ENCODE assay signal across 8 mouse cellular contexts in the genomic region with DNA sequence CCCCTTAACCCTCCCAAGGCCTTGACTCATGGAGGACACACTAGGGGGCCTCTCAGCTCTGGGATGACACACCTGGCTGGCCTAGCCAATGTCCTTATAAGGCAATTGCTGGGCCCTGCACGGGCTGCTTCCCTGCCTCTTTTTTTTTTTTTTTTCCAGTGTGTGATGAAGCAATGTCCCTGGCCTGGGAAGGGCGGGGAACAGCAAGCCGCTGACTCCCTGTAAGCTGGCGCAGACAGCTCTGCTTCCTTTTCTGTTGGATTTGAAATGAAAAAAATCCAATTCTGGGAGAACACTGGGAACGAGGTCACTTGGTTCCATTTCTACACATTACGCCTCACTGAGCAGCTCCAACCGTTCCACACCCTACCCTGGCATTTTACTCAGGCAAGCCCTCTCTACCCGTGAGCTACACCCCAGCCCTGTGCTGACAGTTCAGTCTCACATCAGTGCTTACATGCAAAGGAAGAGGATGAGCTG.
DNase-seq lines count a peak whose midpoint lies in the region; ATAC-seq lines count a peak whose summit lies in the region.

No protein-coding gene starts in this region.

- no peak overlapping the region for H3K9ac ChIP-seq in hindbrain, embryonic 15.5 days
- H3K9ac ChIP-seq in hindbrain, embryonic 11.5 days (ENCODE audit: low read depth, low read length), result no peak overlapping the region

- WGBS in hindbrain, embryonic 15.5 days, result 54% methylated on average over 8 of the region's 8 CpGs
- WGBS in hindbrain, embryonic 11.5 days, result 58% methylated on average over 8 of the region's 8 CpGs

- H3K4me1 ChIP-seq in hindbrain, embryonic 15.5 days (replicated peaks), result peaks cover 5% of the 10 kb centered on the region; the same call in 1 of the 2 replicates
- no peaks in the 10 kb centered on the region for H3K4me1 ChIP-seq in hindbrain, embryonic 11.5 days (replicated peaks; ENCODE audit: control insufficient read depth, insufficient read depth, low read length)

- no peak overlapping the region for H3K4me3 ChIP-seq in hindbrain, embryonic 15.5 days
- H3K4me3 ChIP-seq in hindbrain, embryonic 11.5 days (ENCODE audit: low read depth, low read length), result no peak overlapping the region

- peak; percentile 59; the same call in 1 of the 2 replicates for ATAC-seq in hindbrain, embryonic 15.5 days (ENCODE audit: low FRiP score, low read depth)
- ATAC-seq in hindbrain, embryonic 11.5 days (ENCODE audit: low FRiP score), result no peak

- intact Hi-C loops in left cerebral cortex, postnatal 36 days (cut with DNase I), result no loop called here

- no peaks in the 10 kb centered on the region for H3K9me3 ChIP-seq in hindbrain, embryonic 15.5 days
- no peaks in the 10 kb centered on the region for H3K9me3 ChIP-seq in hindbrain, embryonic 11.5 days (ENCODE audit: control insufficient read depth, low read length)

- no peak overlapping the region for H3K4me2 ChIP-seq in hindbrain, embryonic 15.5 days
- no peak overlapping the region for H3K4me2 ChIP-seq in hindbrain, embryonic 11.5 days (replicated peaks; ENCODE audit: low read depth, low read length)

- H3K27ac ChIP-seq in hindbrain, embryonic 15.5 days (replicated peaks), result no peak overlapping the region
- H3K27ac ChIP-seq in hindbrain, embryonic 11.5 days (ENCODE audit: low read depth, low read length), result no peak overlapping the region

- no peaks in the 10 kb centered on the region for H3K36me3 ChIP-seq in hindbrain, embryonic 15.5 days
- H3K36me3 ChIP-seq in hindbrain, embryonic 11.5 days (ENCODE audit: control insufficient read depth, insufficient read depth, low read length), result no peaks in the 10 kb centered on the region

- no peaks in the 10 kb centered on the region for H3K27me3 ChIP-seq in hindbrain, embryonic 15.5 days
- no peaks in the 10 kb centered on the region for H3K27me3 ChIP-seq in hindbrain, embryonic 11.5 days (ENCODE audit: control insufficient read depth, insufficient read depth, low read length)

- DNase-seq in hindbrain, embryonic 11.5 days (ENCODE audit: low spot score), result no peak
- DNase-seq in gastrocnemius, postnatal 10 days, result peak; percentile 14
- DNase-seq in kidney, postnatal 10 days, result peak; percentile 34
- peak; percentile 46 for DNase-seq in retina, embryonic 14.5 days (ENCODE audit: low spot score)
- no peak for DNase-seq in right cerebral cortex, adult 2 months (ENCODE audit: low spot score in 2 of 2)
- no peak for DNase-seq in left cerebral cortex, postnatal 36 days (ENCODE audit: low spot score in 2 of 2)
- DNase-seq in layer of hippocampus, adult 8-10 months (ENCODE audit: low spot score in 2 of 2), result no peak

Comparison
In these comparisons a context has a peak if more than half of its experiments do, and no peak if none do; other contexts are left out.
1. DNase-seq: peak in gastrocnemius, postnatal 10 days (single experiment), kidney, postnatal 10 days (single experiment) and retina, embryonic 14.5 days (single experiment); none in hindbrain, embryonic 11.5 days (single experiment), right cerebral cortex, adult 2 months (0 of 2), left cerebral cortex, postnatal 36 days (0 of 2) and layer of hippocampus, adult 8-10 months (0 of 2).